Mouse (Mus musculus): ENCODE data around the gene Ddx52.

DNA sequence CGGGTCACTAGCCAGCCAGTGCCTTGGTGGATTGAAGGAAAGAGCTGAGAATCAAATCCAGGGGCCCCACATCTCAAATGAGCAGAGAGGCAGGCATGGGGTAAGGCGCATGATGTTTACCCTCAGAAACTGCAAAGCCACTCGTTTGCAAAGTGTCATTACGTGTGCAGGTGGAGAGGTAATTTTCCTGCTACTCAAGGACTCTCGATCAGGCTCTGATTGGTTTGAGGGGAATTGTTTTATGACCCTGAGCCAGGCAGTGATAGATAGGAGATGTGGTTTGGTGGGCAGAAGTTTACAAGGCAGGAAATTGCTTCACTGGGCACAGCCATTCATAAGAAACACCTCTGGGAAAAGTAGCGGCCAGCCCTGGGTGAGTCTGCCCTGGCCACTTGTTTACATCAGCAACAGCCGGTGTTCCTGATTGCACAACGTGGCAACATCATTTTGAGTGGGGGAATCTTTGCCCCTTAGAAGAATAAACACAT is 28.0 kb upstream of the Ddx52 start:
- TF ChIP-seq POLR2A (IDR thresholded peaks at IDR 0.05; ENCODE audit: low read depth, low read length) (no peak), CTCF (conservative IDR thresholded peaks at IDR 0.05; ENCODE audit: insufficient read depth, insufficient read length, low read depth, low read length) (no peak)

Data from kidney, adult 2 months (tissue).